Mouse (Mus musculus) monocyte, adult 2 months (primary cell): ENCODE results near the gene Cecr2.
"Not testable (repeated sequence)": the region's sequence is repeated elsewhere in the genome, so short reads cannot be mapped to it uniquely, and the experiment has no call there.

Experiments
- DNase-seq, 2 experiments: peaks; one replicate each; pipeline ENCODE4 v3.0.0; 2022; ENCODE audit warnings: low spot score in 2 of 2, low read depth in 1 of 2

Cecr2 gene

DNA sequence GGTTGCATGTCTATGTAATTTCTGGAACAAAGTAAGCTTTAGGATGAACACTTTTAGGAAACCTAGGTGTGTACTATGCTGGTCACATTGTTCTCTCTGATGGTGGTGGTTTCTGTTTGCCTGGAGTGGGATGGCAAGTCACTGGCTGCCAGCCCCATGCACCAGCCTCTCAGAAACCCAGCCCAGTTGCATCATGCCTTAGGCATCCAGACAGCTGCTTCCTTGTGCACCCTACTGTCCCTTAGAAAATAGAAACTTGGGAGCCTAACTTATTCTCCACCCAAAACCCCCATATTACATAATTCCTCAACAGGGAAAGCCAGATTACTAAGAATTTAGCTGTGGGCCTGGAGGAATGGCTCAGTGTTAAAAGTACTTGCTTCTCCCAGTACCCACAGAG lies 105.9 kb downstream of the Cecr2 start:
- no peak for DNase-seq

- DNase-seq: no peak
These were observed 107.0 kb downstream of the Cecr2 start, which contains the start of gene Slc25a18 for GRCm38 (mm10) chr6:120773149-120773628. Slc25a18 (plus strand) TSS chr6:120773578.

- DNase-seq: no peak
These were observed 107.6 kb downstream of the Cecr2 start for GRCm38 (mm10) chr6:120773763-120774162.

GRCm38 (mm10) chr6:120776286-120776685 lies 110.1 kb downstream of the Cecr2 start:
- no peak for DNase-seq

DNA sequence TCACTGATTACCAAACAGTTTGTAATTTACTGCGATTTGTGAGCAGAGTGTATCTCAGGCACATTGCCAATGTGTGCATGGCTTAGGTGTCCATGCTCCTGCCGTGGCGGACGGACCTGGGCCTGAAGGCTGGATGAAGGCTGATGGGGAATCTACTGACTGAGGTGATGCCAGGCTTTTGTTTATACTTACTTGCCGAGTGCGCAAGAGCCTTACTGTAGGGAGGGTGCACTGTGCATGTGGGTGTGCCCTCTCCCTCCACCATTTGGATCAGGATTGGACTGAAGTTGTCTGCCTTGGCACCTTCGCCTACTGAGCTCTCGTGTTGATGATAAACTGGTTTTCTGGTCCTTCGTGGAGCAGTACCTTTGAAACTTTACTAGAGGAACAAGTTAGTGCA lies 111.4 kb downstream of the Cecr2 start:
- no peak for DNase-seq

- no peak for DNase-seq
These were observed 112.1 kb downstream of the Cecr2 start for GRCm38 (mm10) chr6:120778226-120778625.

DNA sequence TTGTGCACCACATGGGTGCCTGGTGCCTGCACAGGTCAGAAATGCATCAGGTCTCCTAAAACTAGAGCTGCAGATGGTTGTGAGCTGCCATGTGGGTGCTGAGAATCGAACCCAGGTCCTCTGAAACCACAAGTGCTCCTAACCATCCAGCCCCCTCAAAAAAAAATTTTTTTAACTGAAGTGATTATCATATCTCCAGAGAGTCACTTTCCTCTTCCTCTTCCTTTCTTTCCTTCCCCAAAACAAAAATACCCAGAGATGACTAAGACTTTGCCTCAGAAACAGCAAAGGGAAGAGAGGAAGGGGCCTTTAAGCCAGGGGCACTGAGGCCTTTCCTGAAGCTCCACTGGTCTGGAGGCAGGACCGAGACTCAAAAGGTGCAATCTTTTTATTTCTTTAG lies 116.8 kb downstream of the Cecr2 start:
- no peak for DNase-seq

DNA sequence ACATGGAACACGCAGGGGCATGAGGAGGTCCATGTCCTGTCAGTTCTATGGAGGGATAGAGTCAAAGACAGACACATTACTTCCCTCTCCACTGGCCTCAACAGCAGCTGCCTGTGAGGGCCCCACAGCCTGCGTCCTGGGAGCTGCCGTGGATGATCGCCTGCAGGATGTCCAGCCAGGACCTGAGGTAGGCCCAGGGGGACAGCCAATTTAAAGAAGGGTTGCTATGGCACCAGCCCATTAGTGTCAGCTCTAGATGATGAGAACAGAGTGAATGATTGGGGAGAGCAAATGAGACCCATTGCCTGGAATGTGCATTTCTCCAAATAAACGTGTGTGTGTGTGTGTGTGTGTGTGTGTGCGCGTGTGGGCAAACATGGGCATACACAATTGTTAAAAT lies 118.2 kb downstream of the Cecr2 start:
- no peak for DNase-seq

DNA sequence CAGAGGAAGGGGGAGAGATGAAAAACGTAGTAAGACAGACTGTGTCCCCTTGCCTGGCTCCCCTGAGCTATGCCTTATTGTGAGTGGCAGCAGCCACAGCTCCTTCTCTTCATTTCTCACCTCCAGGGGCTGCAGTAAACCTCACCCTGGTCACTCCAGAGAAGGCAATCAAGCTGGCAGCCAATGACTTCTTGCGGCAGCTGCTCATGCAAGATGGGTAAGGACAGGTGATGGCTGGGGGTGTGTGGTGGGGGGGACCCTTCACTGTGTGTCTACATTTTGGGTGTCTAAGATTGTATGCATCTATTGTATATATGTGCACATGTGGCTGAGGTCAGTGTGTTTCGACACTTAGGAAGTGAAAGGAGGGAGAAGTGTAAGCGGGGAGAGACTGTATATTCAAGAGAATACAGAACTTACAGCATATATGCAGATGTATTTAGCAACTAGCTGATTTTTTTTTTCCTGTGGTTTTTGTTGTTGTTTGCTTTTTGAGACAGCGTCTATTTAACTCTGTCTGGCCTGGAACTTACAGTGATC lies 122.0 kb downstream of the Cecr2 start:
- DNase-seq: no peak

GRCm38 (mm10) chr6:120788904-120789303 lies 122.7 kb downstream of the Cecr2 start:
- no peak for DNase-seq

- DNase-seq: no peak
These were observed 124.0 kb downstream of the Cecr2 start for GRCm38 (mm10) chr6:120790153-120790552.

GRCm38 (mm10) chr6:120790717-120791116 lies 124.5 kb downstream of the Cecr2 start:
- DNase-seq: no peak

DNA sequence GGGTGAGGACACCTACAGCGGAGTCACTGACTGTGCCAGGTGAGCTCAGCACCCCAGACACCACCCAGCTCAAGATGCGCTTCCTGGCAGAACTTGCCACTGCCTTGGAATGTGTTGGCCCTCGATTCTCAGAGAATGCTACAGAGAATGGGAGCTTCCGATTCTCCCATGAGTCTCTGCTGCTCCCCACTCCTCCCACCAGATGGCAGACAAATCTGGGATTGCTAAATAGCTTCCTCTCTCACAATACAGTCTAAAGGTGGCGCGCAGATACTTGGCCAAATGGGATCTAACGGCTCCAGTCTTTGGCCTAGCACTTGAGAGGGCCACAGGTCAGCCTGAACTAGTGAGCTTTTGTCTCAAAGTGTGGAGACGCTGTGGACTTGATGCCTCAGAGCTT lies 126.8 kb downstream of the Cecr2 start:
- DNase-seq: no peak

- DNase-seq: no peak
These were observed 129.4 kb downstream of the Cecr2 start for GRCm38 (mm10) chr6:120795422-120796086.

- no peak for DNase-seq
These were observed 129.9 kb downstream of the Cecr2 start for GRCm38 (mm10) chr6:120796111-120796510.

- DNase-seq: no peak
These were observed 131.8 kb downstream of the Cecr2 start for GRCm38 (mm10) chr6:120798019-120798418.

DNA sequence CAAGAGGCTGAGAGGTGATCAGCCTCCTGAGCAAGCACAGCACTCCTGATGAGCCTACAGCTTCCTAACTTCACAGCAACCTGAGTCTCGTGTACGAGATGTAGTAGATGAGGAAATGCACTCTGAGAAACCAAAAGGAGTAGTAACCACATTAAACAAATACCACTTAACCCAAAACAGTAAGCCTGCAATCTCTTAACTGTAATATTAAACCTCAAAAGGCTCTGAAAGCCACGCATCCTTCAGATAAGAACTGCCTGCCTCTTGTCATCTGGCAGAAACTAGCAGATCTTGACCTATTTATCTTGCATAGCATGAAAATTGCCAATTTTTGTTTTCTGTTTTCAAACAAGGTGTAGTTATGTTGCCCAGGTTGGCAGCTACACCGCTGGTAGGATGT lies 132.7 kb downstream of the Cecr2 start:
- no peak for DNase-seq

- no peak for DNase-seq
These were observed 133.4 kb downstream of the Cecr2 start for GRCm38 (mm10) chr6:120799581-120800041.

GRCm38 (mm10) chr6:120806999-120807737 lies 141.0 kb downstream of the Cecr2 start:
- no peak for DNase-seq

GRCm38 (mm10) chr6:120807738-120808081 lies 141.5 kb downstream of the Cecr2 start:
- DNase-seq: no peak

- not testable (repeated sequence) for DNase-seq
These were observed 145.8 kb downstream of the Cecr2 start for GRCm38 (mm10) chr6:120811999-120812398.

- DNase-seq: no peak
These were observed 153.1 kb downstream of the Cecr2 start for GRCm38 (mm10) chr6:120819294-120819693.
